Mouse (Mus musculus) liver, adult 2 months (tissue): ENCODE measurements around the gene Zfp319.

ENCODE experiments used
- CTCF ChIP-seq: fragments of 200-500 bp; IDR thresholded peaks from 2 replicates; pipeline ENCODE4 v1.5.1; 2011; ENCODE audit warnings: low read depth, low read length, control low read depth
- POLR2A ChIP-seq: fragments of 200-500 bp; IDR thresholded peaks from 2 replicates; pipeline ENCODE4 v1.6.1; 2011; ENCODE audit warnings: low read length, control low read depth; ENCODE audit not compliant: insufficient read depth; ENCODE audit errors: extremely low read depth

DNA sequence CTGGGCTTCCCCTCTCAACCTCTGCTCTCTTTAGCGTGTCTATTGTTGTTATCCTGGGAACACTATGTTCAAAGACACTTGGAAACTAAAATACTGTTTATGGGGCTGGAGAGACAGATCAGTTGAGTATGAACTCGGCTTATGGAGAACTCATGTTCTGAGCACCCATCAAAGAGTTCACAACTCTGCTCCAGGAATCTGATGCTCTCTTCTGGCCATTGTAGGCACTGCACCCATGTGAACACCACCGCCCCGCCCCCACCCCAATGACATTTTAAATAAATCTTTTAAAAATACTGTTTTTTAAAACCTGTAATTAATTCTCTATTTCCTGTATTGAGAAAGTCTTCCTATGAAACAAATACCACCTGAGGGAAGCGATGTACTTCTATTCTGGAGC lies 29.3 kb downstream of the Zfp319 start:
- TF ChIP-seq CTCF (peak; percentile 73), POLR2A (no peak)
